Mouse (Mus musculus) heart, postnatal 0 days (tissue): ENCODE results near the gene 1700016K19Rik. TPM values are rescaled to one million over a fixed set of nuclear protein-coding genes. Genes with fewer than 3 reads are reported as not detected.

Experiments
- ATAC-seq: fragments of 200-750 bp; cut with Nextera tagmentation; 2 replicates; pipeline ENCODE4 v1.8.0; 2017; ENCODE audit warnings: low read depth, moderate number of reproducible peaks, moderate library complexity; ENCODE audit not compliant: insufficient read depth
- DNase-seq: peaks from one replicate; pipeline ENCODE4 v3.0.0-alpha.2; 2016; ENCODE audit warnings: low spot score
- H3K27ac ChIP-seq: fragments of 300-500 bp; sonication (generic); 2 replicates; pipeline ENCODE4 v1.5.1; 2014; ENCODE audit warnings: low read depth, mild to moderate bottlenecking
- H3K27me3 ChIP-seq: fragments of 300-500 bp; sonication (generic); 2 replicates; pipeline ENCODE4 v1.6.1; 2014; ENCODE audit warnings: low read length, mixed read lengths; ENCODE audit not compliant: control insufficient read depth, insufficient read depth
- H3K36me3 ChIP-seq: fragments of 300-500 bp; sonication (generic); replicated peaks from 2 replicates; pipeline ENCODE4 v1.6.1; 2014; ENCODE audit warnings: low read length, mixed read lengths; ENCODE audit not compliant: control insufficient read depth, insufficient read depth
- H3K4me1 ChIP-seq: fragments of 300-500 bp; sonication (generic); 2 replicates; pipeline ENCODE4 v1.6.1; 2014; ENCODE audit warnings: antibody characterized with exemption; ENCODE audit not compliant: control insufficient read depth, insufficient read depth
- H3K4me2 ChIP-seq: fragments of 300-500 bp; sonication (generic); 2 replicates; pipeline ENCODE4 v1.6.1; 2014; ENCODE audit warnings: low read depth, mild to moderate bottlenecking, low read length, moderate library complexity
- H3K4me3 ChIP-seq: fragments of 300-500 bp; sonication (generic); 2 replicates; pipeline ENCODE4 v1.5.1; 2014; ENCODE audit warnings: low read depth, low read length
- H3K9ac ChIP-seq: fragments of 300-500 bp; sonication (generic); replicated peaks from 2 replicates; pipeline ENCODE4 v1.6.1; 2014; ENCODE audit warnings: low read depth, low read length, mixed read lengths
- H3K9me3 ChIP-seq: fragments of 300-500 bp; sonication (generic); replicated peaks from 2 replicates; pipeline ENCODE4 v1.6.1; 2016; ENCODE audit warnings: low read length; ENCODE audit not compliant: control insufficient read depth
- CTCF ChIP-seq: IDR thresholded peaks from 2 replicates; pipeline ENCODE4 v1.5.1; 2016; ENCODE audit warnings: antibody characterized with exemption, control low read depth, low read depth
- EP300 ChIP-seq: IDR thresholded peaks from 2 replicates; pipeline ENCODE4 v1.6.1; 2016; ENCODE audit warnings: antibody characterized with exemption, low read depth
- WGBS: fragments of 180-500 bp; shearing (Covaris S2); extraction: QIAGEN DNeasy Blood & Tissue Kit; methylation state at CpG from one replicate; pipeline ENCODE4 v1.1.7; 2014; 5-methylcytosine and 5-hydroxymethylcytosine counted together
- polyA plus RNA-seq: library from polyadenylated mRNA; unstranded; fragments of >200 nt; fragmentation: Nextera tagmentation; extraction: Ambion mirVana; gene quantifications from 2 replicates; pipeline ENCODE4 v1.2.1, GENCODE M21; 2015
- total RNA-seq: library from RNA; depleted of rRNA; stranded (reverse); fragments of >200 nt; gene quantifications from 2 replicates; pipeline ENCODE4 v1.2.3, GENCODE M21; 2014; ENCODE audit warnings: low replicate concordance

1700016K19Rik gene
- total and polyA plus RNA-seq, 2 experiments from 2014 or later: not detected

- Histone ChIP-seq H3K9ac (no peak overlapping the region), H3K36me3 (no peaks in the 10 kb centered on the region), H3K27ac (no peak overlapping the region), H3K4me1 (no peaks in the 10 kb centered on the region), H3K27me3 (peaks cover 2% of the 10 kb centered on the region), H3K4me2 (no peak overlapping the region), H3K9me3 (no peaks in the 10 kb centered on the region), H3K4me3 (no peak overlapping the region)
- ATAC-seq (no peak), DNase-seq (no peak)
- TF ChIP-seq EP300 (no peak), CTCF (no peak)
- 90% methylated on average over 1 of the region's 1 CpGs for WGBS
These were observed 25.7 kb upstream of the 1700016K19Rik start for GRCm38 (mm10) chr11:75973988-75974387.

DNA sequence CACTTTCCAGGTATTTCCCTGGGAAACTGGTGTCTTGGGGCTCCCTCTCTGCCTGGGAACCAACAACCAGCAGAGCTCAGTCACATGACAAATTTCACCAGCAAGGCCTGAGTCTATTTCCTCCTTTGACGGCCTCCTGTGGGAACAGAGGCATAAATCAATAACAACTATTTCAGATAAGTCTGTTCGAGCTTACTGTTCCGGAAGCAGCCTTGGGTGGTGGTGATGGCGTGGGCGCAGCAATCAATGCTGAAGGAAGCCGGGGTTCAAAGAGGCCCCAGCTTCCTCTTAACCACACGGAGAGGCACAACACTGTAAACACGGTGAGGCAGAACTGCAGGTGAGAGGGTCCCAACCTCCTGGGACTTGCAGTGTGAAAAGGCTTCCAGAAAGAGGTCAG, 23.0 kb upstream of the 1700016K19Rik start:
- ATAC-seq: no peak
- Histone ChIP-seq H3K9ac (no peak overlapping the region), H3K27me3 (no peaks in the 10 kb centered on the region), H3K27ac (peak overlapping the region; percentile 20; the same call in 1 of the 2 replicates), H3K4me2 (no peak overlapping the region), H3K36me3 (no peaks in the 10 kb centered on the region), H3K4me1 (no peaks in the 10 kb centered on the region), H3K4me3 (no peak overlapping the region), H3K9me3 (no peaks in the 10 kb centered on the region)
- TF ChIP-seq EP300: no peak
- no peak for TF ChIP-seq CTCF
- WGBS: 54% methylated on average over 8 of the region's 8 CpGs
- DNase-seq: no peak

DNA sequence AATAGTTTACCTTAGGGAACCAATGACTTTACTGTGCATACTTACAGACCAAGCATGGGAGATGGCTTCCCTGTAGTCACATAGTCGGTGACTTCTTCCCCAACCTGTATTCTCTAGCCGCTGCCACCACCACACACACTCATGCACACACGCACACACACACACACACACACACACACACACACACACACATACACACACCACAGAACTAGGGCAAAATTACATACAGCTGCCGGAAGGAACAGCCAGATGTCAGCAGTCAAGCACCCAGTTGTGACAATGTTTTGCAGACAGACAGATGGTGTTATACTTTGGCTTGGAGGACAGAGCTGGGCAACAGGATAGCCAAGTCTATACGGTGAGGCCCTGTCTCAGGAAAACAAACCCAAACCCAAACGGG, 21.7 kb upstream of the 1700016K19Rik start:
- Histone ChIP-seq H3K27me3 (no peaks in the 10 kb centered on the region), H3K27ac (no peak overlapping the region), H3K36me3 (no peaks in the 10 kb centered on the region), H3K4me1 (no peaks in the 10 kb centered on the region), H3K4me2 (no peak overlapping the region), H3K4me3 (no peak overlapping the region), H3K9me3 (no peaks in the 10 kb centered on the region), H3K9ac (no peak overlapping the region)
- DNase-seq (no peak), ATAC-seq (no peak)
- no peak for TF ChIP-seq CTCF
- TF ChIP-seq EP300: no peak
- 71% methylated on average over 6 of the region's 6 CpGs for WGBS

DNA sequence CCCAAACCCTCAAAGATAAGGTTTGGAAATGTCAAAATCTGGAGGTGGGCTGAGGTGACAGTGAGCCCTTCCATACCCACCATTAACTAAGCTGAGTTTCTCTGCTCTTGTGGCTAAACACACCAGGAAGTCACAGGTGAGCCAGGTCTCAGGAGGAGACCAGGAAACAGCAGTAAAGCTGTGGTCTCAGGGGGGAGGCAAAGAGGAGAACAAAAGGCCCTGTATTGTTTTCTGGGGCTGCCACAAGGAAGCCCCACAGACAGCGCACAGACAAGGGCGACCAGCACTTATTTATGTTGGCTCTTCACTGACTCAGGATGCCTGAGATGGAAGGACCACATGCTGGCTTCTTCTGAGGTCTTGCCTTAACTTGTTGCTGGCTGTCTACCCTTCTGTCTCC, 19.3 kb upstream of the 1700016K19Rik start:
- no peak for ATAC-seq
- Histone ChIP-seq H3K27ac (no peak overlapping the region; the same call in 1 of the 2 replicates), H3K4me1 (no peaks in the 10 kb centered on the region), H3K4me3 (no peak overlapping the region), H3K9me3 (no peaks in the 10 kb centered on the region), H3K4me2 (no peak overlapping the region), H3K9ac (no peak overlapping the region), H3K36me3 (no peaks in the 10 kb centered on the region), H3K27me3 (no peaks in the 10 kb centered on the region)
- 37% methylated on average over 2 of the region's 2 CpGs for WGBS
- no peak for DNase-seq
- TF ChIP-seq EP300 (no peak), CTCF (no peak)

DNA sequence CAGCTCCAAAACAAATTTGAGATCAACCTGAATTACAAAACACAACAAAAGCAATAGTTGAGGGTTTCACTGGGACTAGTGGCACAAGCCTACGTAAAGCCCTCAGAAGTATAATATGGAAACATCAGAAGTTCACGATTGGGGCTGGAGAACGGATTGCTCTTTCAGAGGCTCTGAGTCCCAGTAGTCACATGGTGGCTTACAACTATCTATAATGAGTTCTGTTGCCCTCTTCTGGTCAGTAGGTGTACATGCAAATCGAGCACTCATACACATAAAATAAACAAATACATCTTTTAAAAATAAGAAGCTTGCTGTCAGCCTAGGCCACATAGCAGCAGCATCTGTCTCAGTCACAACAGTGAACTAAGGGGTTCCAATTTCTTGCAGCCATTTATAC, 16.5 kb upstream of the 1700016K19Rik start:
- Histone ChIP-seq H3K27me3 (no peaks in the 10 kb centered on the region), H3K9ac (no peak overlapping the region), H3K36me3 (no peaks in the 10 kb centered on the region), H3K9me3 (no peaks in the 10 kb centered on the region), H3K4me3 (no peak overlapping the region), H3K27ac (no peak overlapping the region), H3K4me1 (no peaks in the 10 kb centered on the region), H3K4me2 (no peak overlapping the region)
- ATAC-seq (no peak), DNase-seq (no peak)
- 78% methylated on average over 4 of the region's 4 CpGs for WGBS
- TF ChIP-seq EP300 (no peak), CTCF (peak; percentile 17; the same call in 1 of the 2 replicates)

GRCm38 (mm10) chr11:75984581-75984980, 15.1 kb upstream of the 1700016K19Rik start:
- Histone ChIP-seq H3K4me2 (no peak overlapping the region), H3K9ac (no peak overlapping the region), H3K9me3 (no peaks in the 10 kb centered on the region), H3K36me3 (no peaks in the 10 kb centered on the region), H3K4me1 (no peaks in the 10 kb centered on the region), H3K27ac (no peak overlapping the region), H3K27me3 (no peaks in the 10 kb centered on the region), H3K4me3 (no peak overlapping the region)
- DNase-seq (no peak), ATAC-seq (no peak)
- no peak for TF ChIP-seq EP300
- no peak for TF ChIP-seq CTCF
- 25% methylated on average over 1 of the region's 1 CpGs for WGBS
